Mouse (Mus musculus) thymus, adult 2 months (tissue): Measurements from ENCODE around the gene Tmem238. TPM values are rescaled to one million over a fixed set of nuclear protein-coding genes. Genes with fewer than 3 reads are reported as not detected.
"Not testable (repeated sequence)": the region's sequence is repeated elsewhere in the genome, so short reads cannot be mapped to it uniquely, and the experiment has no call there.

ENCODE experiments used
- DNase-seq: peaks from one replicate; pipeline ENCODE4 v3.0.0; 2021
- H3K27ac ChIP-seq: fragments of 200-500 bp; 2 replicates; pipeline ENCODE4 v1.5.1; 2012; ENCODE audit warnings: low read length, control low read depth; ENCODE audit not compliant: control insufficient read depth, insufficient read depth
- H3K27me3 ChIP-seq: fragments of 200-500 bp; 2 replicates; pipeline ENCODE4 v1.6.1; 2012; ENCODE audit warnings: mild to moderate bottlenecking, low read length, moderate library complexity, mixed read lengths; ENCODE audit not compliant: control insufficient read depth, insufficient read depth
- H3K36me3 ChIP-seq: fragments of 200-500 bp; 2 replicates; pipeline ENCODE4 v1.6.1; 2012; ENCODE audit warnings: mild to moderate bottlenecking, low read length, moderate library complexity; ENCODE audit not compliant: control insufficient read depth, insufficient read depth
- H3K4me1 ChIP-seq: fragments of 200-500 bp; replicated peaks from 2 replicates; pipeline ENCODE4 v1.6.1; 2012; ENCODE audit warnings: low read length; ENCODE audit not compliant: control insufficient read depth, insufficient read depth
- H3K4me3 ChIP-seq: fragments of 200-500 bp; 2 replicates; pipeline ENCODE4 v1.5.1; 2012; ENCODE audit warnings: mild to moderate bottlenecking, low read length, control low read depth, moderate library complexity; ENCODE audit not compliant: control insufficient read depth, insufficient read depth
- CTCF ChIP-seq: fragments of 200-500 bp; IDR thresholded peaks from 2 replicates; pipeline ENCODE4 v1.5.1; 2012; ENCODE audit warnings: mild to moderate bottlenecking, control low read depth, low read length, moderate library complexity, borderline replicate concordance; ENCODE audit not compliant: control insufficient read depth, poor library complexity, insufficient read depth; ENCODE audit errors: extremely low read depth
- POLR2A ChIP-seq: fragments of 200-500 bp; IDR thresholded peaks from 2 replicates; pipeline ENCODE4 v1.6.1; 2012; ENCODE audit warnings: mild to moderate bottlenecking, low read length, control low read depth, moderate library complexity; ENCODE audit not compliant: control insufficient read depth, poor library complexity, insufficient read depth; ENCODE audit errors: extremely low read depth
- WGBS: fragments of 180-500 bp; shearing (Covaris S2); methylation state at CpG from one replicate; pipeline ENCODE4 v1.1.7; 2018; 5-methylcytosine and 5-hydroxymethylcytosine counted together
- polyA plus RNA-seq: library from polyadenylated mRNA; depleted of rRNA; stranded (reverse); fragments of >200 nt; gene quantifications from 2 replicates; pipeline ENCODE4 v1.2.3, GENCODE M21; 2012

Gene Tmem238
- polyA plus RNA-seq, 1 experiment = 18.1 TPM

DNA sequence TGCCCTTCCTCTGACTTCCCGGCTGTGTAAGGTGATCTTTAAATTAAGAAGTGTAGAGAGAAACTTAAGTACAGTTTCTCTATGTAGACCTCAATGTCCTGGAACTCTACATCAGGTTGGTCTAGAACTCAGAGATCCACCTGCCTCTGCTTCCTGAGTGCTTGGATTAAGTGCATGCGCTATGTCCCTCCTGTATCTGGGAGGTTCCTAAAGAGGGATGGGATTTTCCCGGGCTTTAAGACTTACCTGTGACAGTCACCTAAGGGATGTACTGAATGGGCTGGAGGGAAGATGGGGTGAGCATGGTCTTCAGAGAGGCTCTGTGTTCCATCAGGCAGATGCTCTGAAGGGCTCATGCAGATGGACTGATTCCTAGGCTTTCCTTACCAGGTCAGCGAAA lies 4.2 kb upstream of the Tmem238 start:
- H3K4me3 ChIP-seq = peak overlapping the region; percentile 94
- DNase-seq = no peak
- 47% methylated on average over 4 of the region's 4 CpGs for WGBS
- TF ChIP-seq POLR2A (no peak), CTCF (no peak)
- no peaks in the 10 kb centered on the region; the same call in 1 of the 2 replicates for H3K27me3 ChIP-seq
- no peak overlapping the region for H3K27ac ChIP-seq
- H3K36me3 ChIP-seq = peaks cover 43% of the 10 kb centered on the region
- peaks cover 19% of the 10 kb centered on the region for H3K4me1 ChIP-seq

- WGBS = under 1% methylated on average over 31 of the region's 31 CpGs
- DNase-seq, H3K27me3 ChIP-seq, H3K27ac ChIP-seq: not testable (repeated sequence)
- Histone ChIP-seq H3K4me3 (peak overlapping the region; percentile 94), H3K36me3 (peaks cover 40% of the 10 kb centered on the region), H3K4me1 (peaks cover 23% of the 10 kb centered on the region)
These were observed 3.8 kb upstream of the Tmem238 start for GRCm38 (mm10) chr7:4793248-4793647.

DNA sequence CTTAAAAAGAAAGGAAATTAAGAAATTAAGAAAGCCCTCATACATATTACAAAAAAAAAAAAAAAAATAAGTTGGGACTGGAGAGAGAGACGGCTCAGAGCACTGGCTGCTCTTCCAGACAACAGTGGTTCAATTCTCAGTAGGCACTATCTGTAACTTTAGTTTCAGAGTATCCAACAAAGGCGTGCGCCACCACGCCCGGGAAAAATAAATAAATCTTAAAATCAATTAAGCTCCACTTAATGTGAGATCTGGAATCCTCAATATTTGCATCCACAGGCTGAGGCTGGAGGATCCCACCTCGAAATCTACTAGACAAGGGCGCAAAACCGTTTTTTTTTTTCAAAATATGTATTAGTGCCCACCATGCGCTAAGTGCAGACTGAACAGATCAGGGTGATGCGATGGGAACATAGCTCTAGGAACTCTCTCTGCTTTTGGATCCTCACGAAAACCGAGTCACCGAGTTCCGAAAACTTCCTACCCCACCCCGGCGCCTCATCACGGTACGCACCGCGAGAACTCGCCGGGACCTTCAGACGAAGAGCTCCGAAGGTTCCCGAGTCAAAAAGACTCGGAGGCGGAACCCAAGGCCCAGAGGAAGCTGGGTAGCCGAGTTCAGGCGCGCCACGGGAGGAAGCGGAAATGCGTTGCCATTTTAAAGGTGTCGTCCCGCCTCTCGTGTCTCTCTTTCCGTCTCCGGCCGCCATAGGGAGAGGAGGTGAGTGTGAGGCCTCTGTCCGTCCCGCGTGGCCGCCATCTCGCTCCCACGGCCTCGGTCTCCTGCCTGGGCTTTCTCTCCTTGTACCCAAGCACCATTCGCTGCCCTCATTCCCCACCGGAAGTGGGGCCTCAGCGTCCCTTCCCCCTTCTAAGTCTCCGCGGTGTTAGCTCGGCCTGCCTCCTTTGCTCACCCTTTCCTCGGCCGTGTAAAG lies 3.1 kb upstream of the Tmem238 start, which contains the start of gene Rpl28:
Gene Rpl28, plus strand, starts transcription at position 597 of the 935 bp plus-strand sequence.
- peaks cover 37% of the 10 kb centered on the region for H3K36me3 ChIP-seq
- H3K4me3 ChIP-seq = peak within 1 kb of the TSS; percentile 94
- peak within 1 kb of the TSS; percentile 57 for H3K27ac ChIP-seq
- TF ChIP-seq POLR2A (peak; percentile 87), CTCF (0 out of 2 replicates have a peak, but pooled peaks have one; percentile 16)
- peaks cover 24% of the 10 kb centered on the region for H3K4me1 ChIP-seq
- H3K27me3 ChIP-seq = no peaks in the 10 kb centered on the region; the same call in 1 of the 2 replicates
- WGBS = under 1% methylated on average over 53 of the region's 54 CpGs
- DNase-seq = peak; percentile 93

- 4% methylated on average over 64 of the region's 64 CpGs for WGBS
- DNase-seq = peak; percentile 30
- H3K27me3 ChIP-seq = no peaks in the 10 kb centered on the region; the same call in 1 of the 2 replicates
- H3K4me1 ChIP-seq = peaks cover 20% of the 10 kb centered on the region
- peak overlapping the region; percentile 50 for H3K4me3 ChIP-seq
- no peak; the same call in 1 of the 2 replicates for TF ChIP-seq CTCF
- TF ChIP-seq POLR2A = no peak
- H3K27ac ChIP-seq = no peak overlapping the region
- peaks cover 2% of the 10 kb centered on the region; the same call in 1 of the 2 replicates for H3K36me3 ChIP-seq
These were observed 689 bp downstream of the Tmem238 start for GRCm38 (mm10) chr7:4788499-4789435.

DNA sequence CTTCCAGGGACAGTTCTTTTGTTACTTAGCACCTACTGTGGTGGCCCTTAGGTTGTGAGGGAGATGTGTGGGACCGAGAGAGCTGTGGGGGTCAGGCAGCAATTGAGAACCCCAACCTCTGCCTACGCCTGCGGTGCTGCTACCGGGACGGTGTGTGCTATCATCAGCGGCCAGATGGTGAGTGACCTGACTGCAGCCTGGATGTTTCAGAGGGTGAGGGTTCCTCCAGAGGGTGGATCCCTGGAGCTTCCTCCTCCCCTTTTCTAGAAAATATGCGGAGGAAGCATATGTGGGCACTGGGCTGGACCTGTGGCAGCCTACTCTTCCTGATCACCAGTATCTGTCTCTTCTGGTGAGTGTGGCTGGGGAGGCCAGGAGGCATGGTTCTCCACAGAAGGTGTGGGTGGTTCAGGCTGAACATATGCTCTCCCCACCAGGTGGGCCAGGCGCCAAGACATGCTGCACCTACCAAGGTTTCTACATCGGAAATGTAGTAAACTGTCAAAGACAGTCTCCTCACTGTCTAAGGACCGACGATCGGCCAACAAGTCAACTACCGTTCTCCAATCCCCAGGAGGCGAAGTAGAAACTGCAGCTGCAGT lies 5.7 kb downstream of the Tmem238 start:
- H3K4me3 ChIP-seq = no peak overlapping the region
- WGBS = 82% methylated on average over 14 of the region's 14 CpGs
- H3K27ac ChIP-seq = no peak overlapping the region
- peaks cover 6% of the 10 kb centered on the region for H3K4me1 ChIP-seq
- no peak for TF ChIP-seq POLR2A
- TF ChIP-seq CTCF = no peak
- no peak for DNase-seq
- H3K36me3 ChIP-seq = no peaks in the 10 kb centered on the region
- H3K27me3 ChIP-seq = no peaks in the 10 kb centered on the region; the same call in 1 of the 2 replicates

DNA sequence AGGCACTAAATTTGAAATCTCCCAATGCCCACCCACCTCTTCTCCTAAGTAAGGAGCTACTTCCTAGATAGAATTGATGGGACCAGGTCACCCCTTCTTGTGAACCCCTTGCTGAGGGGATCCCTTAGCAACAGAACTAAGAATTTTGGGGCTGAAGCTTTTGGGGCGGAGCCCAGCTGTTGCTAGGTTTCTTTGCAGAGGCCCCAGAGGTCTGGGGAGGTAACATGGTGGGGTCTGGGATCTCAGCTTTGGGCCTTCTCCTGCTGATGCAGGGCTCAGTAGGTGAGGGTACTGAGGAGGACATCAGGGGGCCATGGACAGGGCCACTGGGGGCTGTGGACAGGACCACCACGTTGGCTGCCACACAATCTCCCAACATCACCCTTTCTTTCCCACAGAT lies 6.7 kb downstream of the Tmem238 start, which contains the start of the genes Il11 and Tmem190:
Gene Il11, minus strand, starts transcription at position 101 of the 400 bp plus-strand sequence.
Gene Tmem190, plus strand, starts transcription at position 179 of the 400 bp plus-strand sequence.
- TF ChIP-seq POLR2A = no peak
- no peak for TF ChIP-seq CTCF
- 86% methylated on average over 2 of the region's 2 CpGs for WGBS
- Histone ChIP-seq H3K36me3 (no peaks in the 10 kb centered on the region), H3K27ac (no peak within 1 kb of the TSS), H3K4me3 (no peak within 1 kb of the TSS), H3K4me1 (no peaks in the 10 kb centered on the region), H3K27me3 (no peaks in the 10 kb centered on the region; the same call in 1 of the 2 replicates)
- DNase-seq = no peak
